Mouse (Mus musculus) heart, embryonic 11.5 days (tissue): ENCODE data around the gene Olfr288. TPM values are rescaled to one million over a fixed set of nuclear protein-coding genes. Genes with fewer than 3 reads are reported as not detected.

Source experiments
- ATAC-seq: fragments of 200-750 bp; cut with Nextera tagmentation; replicated peaks from 2 replicates; pipeline ENCODE4 v1.8.0; 2017; ENCODE audit warnings: moderate library complexity; ENCODE audit not compliant: insufficient number of reproducible peaks, low FRiP score, low TSS enrichment
- H3K27ac ChIP-seq: fragments of 300-500 bp; sonication (generic); 2 replicates; pipeline ENCODE4 v1.5.1; 2014; ENCODE audit warnings: mild to moderate bottlenecking, low read depth, low read length
- H3K27me3 ChIP-seq: fragments of 300-500 bp; sonication (generic); 2 replicates; pipeline ENCODE4 v1.6.1; 2014; ENCODE audit warnings: mild to moderate bottlenecking, low read length, mixed read lengths; ENCODE audit not compliant: control insufficient read depth, insufficient read depth
- H3K36me3 ChIP-seq: fragments of 300-500 bp; sonication (generic); 2 replicates; pipeline ENCODE4 v1.6.1; 2014; ENCODE audit warnings: mild to moderate bottlenecking, low read length, moderate library complexity, mixed read lengths; ENCODE audit not compliant: control insufficient read depth, insufficient read depth
- H3K4me1 ChIP-seq: fragments of 300-500 bp; sonication (generic); 2 replicates; pipeline ENCODE4 v1.6.1; 2014; ENCODE audit warnings: low read length; ENCODE audit not compliant: control insufficient read depth, insufficient read depth
- H3K4me2 ChIP-seq: fragments of 300-500 bp; sonication (generic); 2 replicates; pipeline ENCODE4 v1.6.1; 2014; ENCODE audit warnings: mild to moderate bottlenecking, moderate library complexity
- H3K4me3 ChIP-seq: fragments of 300-500 bp; sonication (generic); 2 replicates; pipeline ENCODE4 v1.5.1; 2014; ENCODE audit warnings: low read depth, low read length
- H3K9ac ChIP-seq: fragments of 300-500 bp; sonication (generic); 2 replicates; pipeline ENCODE4 v1.6.1; 2014; ENCODE audit warnings: mild to moderate bottlenecking, low read depth, low read length, moderate library complexity
- H3K9me3 ChIP-seq: fragments of 300-500 bp; sonication (generic); replicated peaks from 2 replicates; pipeline ENCODE4 v1.6.1; 2016; ENCODE audit warnings: low read length; ENCODE audit not compliant: control insufficient read depth
- WGBS: fragments of 180-500 bp; shearing (Covaris S2); extraction: QIAGEN DNeasy Blood & Tissue Kit; methylation state at CpG from one replicate; pipeline ENCODE4 v1.1.7; 2014; ENCODE audit not compliant: insufficient replicate concordance; 5-methylcytosine and 5-hydroxymethylcytosine counted together
- polyA plus RNA-seq: library from polyadenylated mRNA; unstranded; fragments of >200 nt; fragmentation: Nextera tagmentation; extraction: Ambion mirVana; gene quantifications from 2 replicates; pipeline ENCODE4 v1.2.1, GENCODE M21; 2014

The Olfr288 gene
- polyA plus RNA-seq: not detected in 2 replicates

DNA sequence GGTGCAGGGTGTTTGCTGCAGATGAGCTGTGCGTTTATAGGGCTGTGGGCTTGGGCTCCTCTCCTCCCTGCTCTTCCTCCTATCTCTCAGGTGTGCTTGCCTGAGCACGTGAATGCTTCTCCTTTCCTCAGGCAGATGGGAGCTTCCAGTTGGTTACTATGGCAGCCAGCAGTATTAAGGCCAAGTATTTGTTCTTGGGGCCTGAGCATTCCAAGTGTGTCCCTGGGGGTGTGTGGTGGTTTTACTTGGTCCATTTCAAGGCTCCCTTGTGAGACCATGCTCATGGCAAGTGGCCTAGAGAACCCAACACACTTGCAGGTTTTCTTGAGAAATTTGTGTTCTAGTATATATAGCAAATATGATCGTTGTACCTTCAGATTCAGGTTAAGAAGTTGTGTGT lies at the start of gene Olfr288:
TSS of gene Olfr288 (minus strand) at position 101 of the 400 bp plus-strand sequence.
- no peaks in the 10 kb centered on the region for H3K9me3 ChIP-seq
- no peaks in the 10 kb centered on the region for H3K36me3 ChIP-seq
- no peaks in the 10 kb centered on the region for H3K27me3 ChIP-seq
- no peak within 1 kb of the TSS for H3K27ac ChIP-seq
- no peak within 1 kb of the TSS for H3K9ac ChIP-seq
- no peak for ATAC-seq
- H3K4me3 ChIP-seq: no peak within 1 kb of the TSS
- H3K4me1 ChIP-seq: no peaks in the 10 kb centered on the region
- H3K4me2 ChIP-seq: no peak within 1 kb of the TSS
- WGBS: 57% methylated on average over 3 of the region's 3 CpGs

DNA sequence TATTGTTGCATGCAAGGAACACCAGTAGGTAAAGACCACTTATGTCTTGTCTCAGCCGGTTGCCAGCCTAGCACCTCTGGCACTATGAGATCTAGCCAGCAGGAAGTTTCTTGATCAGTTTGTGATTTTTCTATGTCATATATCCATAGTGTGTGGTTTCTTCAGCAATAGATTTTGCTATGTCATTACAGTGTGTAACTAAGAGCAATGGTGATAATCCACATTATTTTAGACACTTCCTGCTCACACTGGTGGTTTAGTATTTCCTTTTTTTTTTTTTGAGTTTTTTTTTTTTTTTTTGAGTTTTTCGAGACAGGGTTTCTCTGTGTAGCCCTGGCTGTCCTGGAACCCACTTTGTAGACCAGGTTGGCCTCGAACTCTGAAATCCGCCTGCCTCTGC lies 40.1 kb upstream of the Olfr288 start:
- H3K4me3 ChIP-seq: no peak overlapping the region
- H3K9me3 ChIP-seq: no peaks in the 10 kb centered on the region
- no peaks in the 10 kb centered on the region for H3K27me3 ChIP-seq
- WGBS: 79% methylated on average over 4 of the region's 4 CpGs
- no peak for ATAC-seq
- no peaks in the 10 kb centered on the region for H3K36me3 ChIP-seq
- no peaks in the 10 kb centered on the region for H3K4me1 ChIP-seq
- H3K4me2 ChIP-seq: no peak overlapping the region
- H3K9ac ChIP-seq: no peak overlapping the region
- no peak overlapping the region for H3K27ac ChIP-seq

DNA sequence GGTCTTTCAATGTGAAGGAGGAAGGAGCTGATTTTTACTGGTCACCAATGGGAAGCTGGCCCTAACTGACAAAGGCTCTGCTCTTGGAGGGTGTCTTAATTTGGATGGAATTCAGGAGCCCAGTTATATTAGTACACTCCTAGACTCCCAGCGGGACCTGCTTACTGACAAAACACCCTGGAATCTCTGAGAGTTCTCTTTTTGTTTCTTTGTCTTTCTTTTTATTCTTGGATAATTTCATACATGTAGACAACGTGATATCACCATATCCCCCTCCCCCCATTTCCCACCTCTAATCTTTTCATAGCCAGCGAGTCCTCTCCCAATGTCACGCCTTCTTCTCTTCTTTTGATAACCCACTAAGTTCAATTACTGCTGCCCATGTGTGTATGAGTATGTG lies 39.0 kb upstream of the Olfr288 start, which contains the start of gene Olfr286:
TSS of gene Olfr286 (minus strand) at position 101 of the 400 bp plus-strand sequence.
- Histone ChIP-seq H3K36me3 (no peaks in the 10 kb centered on the region), H3K9ac (no peak within 1 kb of the TSS), H3K4me2 (no peak within 1 kb of the TSS), H3K4me1 (no peaks in the 10 kb centered on the region), H3K9me3 (no peaks in the 10 kb centered on the region), H3K27me3 (no peaks in the 10 kb centered on the region), H3K27ac (no peak within 1 kb of the TSS), H3K4me3 (no peak within 1 kb of the TSS)
- no peak for ATAC-seq
- WGBS: 80% methylated on average over 4 of the region's 4 CpGs

DNA sequence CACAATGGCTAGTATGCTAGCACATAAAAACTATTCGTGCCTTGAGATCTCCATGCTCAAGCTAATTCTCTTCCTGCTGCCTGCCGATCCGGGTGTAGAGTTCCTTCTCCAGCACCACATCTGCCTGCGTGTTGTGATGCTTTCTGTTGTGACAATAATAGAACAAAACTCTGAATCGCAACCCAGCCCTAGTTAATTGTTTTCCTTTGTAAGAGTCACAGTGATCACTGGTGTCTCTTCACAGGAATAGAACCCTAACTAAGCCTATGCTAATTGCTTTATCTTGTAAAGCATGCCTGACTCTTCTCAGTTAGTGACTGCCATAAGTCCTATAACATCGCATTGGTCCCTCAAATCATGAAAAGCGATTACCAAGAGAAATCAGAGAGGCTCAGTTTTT lies 30.8 kb upstream of the Olfr288 start:
- no peaks in the 10 kb centered on the region; the same call in 1 of the 2 replicates for H3K27me3 ChIP-seq
- H3K4me1 ChIP-seq: no peaks in the 10 kb centered on the region
- H3K9me3 ChIP-seq: no peaks in the 10 kb centered on the region
- H3K9ac ChIP-seq: no peak overlapping the region
- no peak for ATAC-seq
- no peaks in the 10 kb centered on the region for H3K36me3 ChIP-seq
- no peak overlapping the region for H3K4me3 ChIP-seq
- H3K4me2 ChIP-seq: no peak overlapping the region
- WGBS: 64% methylated on average over 7 of the region's 7 CpGs
- H3K27ac ChIP-seq: no peak overlapping the region

DNA sequence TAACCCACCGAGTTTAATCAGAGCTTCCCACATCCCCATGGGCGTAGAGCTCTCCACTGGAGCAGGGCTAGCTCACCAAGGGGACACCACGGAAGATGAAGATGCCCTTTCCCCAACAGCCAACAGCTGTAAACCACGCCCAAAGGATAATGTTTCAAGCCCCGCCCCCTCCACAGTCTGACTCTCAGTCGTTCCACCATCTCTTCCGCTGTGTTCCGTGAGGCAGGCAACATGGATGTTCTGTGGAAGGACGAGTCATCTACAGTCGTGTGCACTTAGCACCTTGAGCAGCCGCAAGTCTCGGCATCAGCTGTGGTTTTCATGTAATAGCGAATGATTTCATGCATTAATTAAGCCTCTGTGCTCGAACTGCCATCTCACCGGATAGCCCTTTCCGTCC lies 30.3 kb upstream of the Olfr288 start:
- H3K36me3 ChIP-seq: no peaks in the 10 kb centered on the region
- H3K27ac ChIP-seq: no peak overlapping the region
- ATAC-seq: no peak; the same call in 1 of the 2 replicates
- H3K9me3 ChIP-seq: no peaks in the 10 kb centered on the region
- H3K4me2 ChIP-seq: no peak overlapping the region
- H3K4me3 ChIP-seq: no peak overlapping the region
- no peaks in the 10 kb centered on the region; the same call in 1 of the 2 replicates for H3K27me3 ChIP-seq
- H3K9ac ChIP-seq: no peak overlapping the region
- 40% methylated on average over 16 of the region's 16 CpGs for whole genome bisulfite sequencing
- H3K4me1 ChIP-seq: no peaks in the 10 kb centered on the region

DNA sequence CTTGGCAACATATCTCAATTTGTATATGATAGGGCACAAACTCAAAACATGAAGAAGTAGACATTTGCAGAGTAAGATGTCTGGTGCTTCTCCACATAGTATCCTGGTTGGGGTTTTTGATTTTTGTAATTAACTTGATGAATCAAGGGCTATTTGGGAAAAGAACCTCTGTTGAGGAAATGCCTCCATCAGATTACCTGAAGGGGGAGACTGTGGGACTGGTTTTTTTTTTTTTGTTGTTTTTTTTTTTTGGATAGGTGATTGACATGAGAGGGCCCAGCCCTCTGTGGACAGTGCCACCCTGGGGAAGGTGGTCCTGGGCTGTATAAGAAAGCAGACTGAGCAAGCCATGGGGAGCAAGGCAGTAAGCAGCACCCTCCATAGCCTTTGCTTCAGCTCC lies 27.0 kb upstream of the Olfr288 start:
- H3K27me3 ChIP-seq: no peaks in the 10 kb centered on the region; the same call in 1 of the 2 replicates
- no peak overlapping the region for H3K4me3 ChIP-seq
- H3K27ac ChIP-seq: no peak overlapping the region
- no peaks in the 10 kb centered on the region for H3K36me3 ChIP-seq
- ATAC-seq: no peak
- no peaks in the 10 kb centered on the region for H3K4me1 ChIP-seq
- no peak overlapping the region for H3K4me2 ChIP-seq
- no peaks in the 10 kb centered on the region for H3K9me3 ChIP-seq
- H3K9ac ChIP-seq: no peak overlapping the region

DNA sequence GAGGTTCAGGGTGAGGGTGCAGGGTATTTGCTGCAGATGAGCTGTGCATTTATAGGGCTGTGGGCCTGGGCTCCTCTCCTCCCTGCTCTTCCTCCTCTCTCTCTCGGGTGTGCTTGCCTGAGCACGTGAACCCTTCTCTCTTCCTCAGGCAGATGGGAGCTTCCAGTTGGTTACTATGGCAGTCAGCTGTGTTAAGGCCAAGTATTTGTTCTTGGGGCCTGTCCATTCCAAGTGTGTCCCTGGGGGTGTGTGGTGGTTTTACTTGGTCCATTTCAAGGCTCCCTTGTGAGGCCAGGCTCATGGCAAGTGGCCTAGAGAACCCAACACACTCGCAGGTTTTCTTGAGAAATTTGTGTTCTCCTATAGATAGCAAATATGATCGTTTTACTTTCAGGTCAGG lies 25.5 kb upstream of the Olfr288 start, which contains the start of the genes Gm44579 and Olfr287:
TSS of gene Gm44579 (minus strand) at position 101 of the 400 bp plus-strand sequence.
TSS of gene Olfr287 (minus strand) at position 180 of the 400 bp plus-strand sequence.
- no peak within 1 kb of the TSS for H3K4me3 ChIP-seq

DNA sequence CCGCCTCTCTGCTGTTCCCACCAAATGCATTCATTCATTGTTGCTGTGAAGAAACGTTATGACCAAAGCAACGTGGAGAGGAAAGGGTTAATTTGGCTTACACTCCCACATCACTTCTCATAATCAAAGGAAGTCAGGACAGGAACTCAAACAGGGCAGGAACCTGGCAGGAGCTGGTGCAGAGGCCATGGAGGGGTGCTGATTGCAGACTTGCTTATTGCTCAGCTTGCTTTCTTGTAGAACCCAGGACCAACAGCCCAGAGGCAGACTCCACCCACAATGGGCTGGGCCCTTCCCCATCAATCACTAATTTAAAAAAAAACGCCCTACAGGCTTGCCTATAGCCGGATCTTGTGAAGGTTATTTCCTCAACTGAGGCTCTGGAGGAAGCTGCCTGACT lies 18.8 kb upstream of the Olfr288 start:
- no peaks in the 10 kb centered on the region for H3K27me3 ChIP-seq
- no peak for ATAC-seq
- 60% methylated on average over 5 of the region's 5 CpGs for WGBS

More for the DNA sequence above, 25.5 kb upstream of the Olfr288 start, which contains the start of the genes Gm44579 and Olfr287:
- Histone ChIP-seq H3K9me3 (no peaks in the 10 kb centered on the region), H3K27me3 (no peaks in the 10 kb centered on the region; the same call in 1 of the 2 replicates), H3K4me1 (no peaks in the 10 kb centered on the region), H3K9ac (no peak within 1 kb of the TSS), H3K4me2 (no peak within 1 kb of the TSS), H3K36me3 (no peaks in the 10 kb centered on the region), H3K27ac (no peak within 1 kb of the TSS)
- 76% methylated on average over 4 of the region's 4 CpGs for WGBS
- no peak for ATAC-seq

DNA sequence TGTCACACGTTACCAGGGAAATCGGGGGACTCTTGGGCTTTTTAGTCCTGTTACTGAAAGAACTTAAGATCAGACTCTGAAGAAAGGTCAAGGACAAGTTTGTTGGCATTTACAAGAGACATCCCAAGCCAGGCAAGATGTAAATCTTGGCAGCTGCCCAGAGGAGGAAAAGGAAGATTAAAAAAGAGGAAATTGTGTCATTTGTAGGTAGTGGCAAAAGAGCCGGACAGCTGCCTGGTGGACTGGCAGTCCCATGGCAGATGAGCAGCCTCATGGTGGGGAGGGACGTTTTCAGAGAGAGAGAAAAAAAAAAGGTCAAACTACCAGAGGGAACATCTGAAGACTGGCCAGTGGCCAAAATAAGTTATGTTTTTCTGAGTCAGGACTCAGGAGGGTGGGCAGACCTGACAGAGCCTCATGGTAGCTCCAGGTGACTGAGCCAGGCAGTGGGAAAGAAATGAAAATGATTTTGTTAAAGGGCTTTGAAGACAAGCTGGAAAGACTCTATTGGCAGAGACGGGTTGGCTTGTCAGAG lies 18.1 kb upstream of the Olfr288 start:
- ATAC-seq: no peak
- Histone ChIP-seq H3K4me1 (no peaks in the 10 kb centered on the region), H3K4me2 (no peak overlapping the region), H3K27ac (no peak overlapping the region), H3K9ac (no peak overlapping the region), H3K36me3 (no peaks in the 10 kb centered on the region), H3K4me3 (no peak overlapping the region), H3K9me3 (no peaks in the 10 kb centered on the region), H3K27me3 (no peaks in the 10 kb centered on the region)
- WGBS: 67% methylated on average over 5 of the region's 5 CpGs

More for the DNA sequence above, 18.8 kb upstream of the Olfr288 start:
- Histone ChIP-seq H3K36me3 (no peaks in the 10 kb centered on the region), H3K27ac (no peak overlapping the region), H3K4me2 (no peak overlapping the region), H3K9me3 (no peaks in the 10 kb centered on the region), H3K9ac (no peak overlapping the region), H3K4me1 (no peaks in the 10 kb centered on the region), H3K4me3 (no peak overlapping the region)
